Mouse (Mus musculus) hindbrain, postnatal 0 days (tissue): ENCODE data around the gene Ankrd35. TPM values are rescaled to one million over a fixed set of nuclear protein-coding genes. Genes with fewer than 3 reads are reported as not detected.
"Not testable (repeated sequence)": the region's sequence is repeated elsewhere in the genome, so short reads cannot be mapped to it uniquely, and the experiment has no call there.

Experiments
- ATAC-seq: fragments of 200-750 bp; cut with Nextera tagmentation; 2 replicates; pipeline ENCODE4 v1.8.0; 2017; ENCODE audit warnings: mild to moderate bottlenecking, moderate TSS enrichment, moderate library complexity
- DNase-seq: peaks from one replicate; pipeline ENCODE4 v3.0.0-alpha.2; 2015; ENCODE audit warnings: low spot score
- H3K27ac ChIP-seq: fragments of 300-500 bp; sonication (generic); 2 replicates; pipeline ENCODE4 v1.5.1; 2014; ENCODE audit warnings: mild to moderate bottlenecking
- H3K27me3 ChIP-seq: fragments of 300-500 bp; sonication (generic); 2 replicates; pipeline ENCODE4 v1.6.1; 2014; ENCODE audit warnings: low read length, mixed read lengths; ENCODE audit not compliant: insufficient read depth
- H3K36me3 ChIP-seq: fragments of 300-500 bp; sonication (generic); 2 replicates; pipeline ENCODE4 v1.6.1; 2014; ENCODE audit warnings: low read length, mixed read lengths; ENCODE audit not compliant: insufficient read depth
- H3K4me1 ChIP-seq: fragments of 300-500 bp; sonication (generic); 2 replicates; pipeline ENCODE4 v1.6.1; 2014; ENCODE audit warnings: antibody characterized with exemption, low read length, mixed read lengths; ENCODE audit not compliant: insufficient read depth
- H3K4me2 ChIP-seq: fragments of 300-500 bp; sonication (generic); 2 replicates; pipeline ENCODE4 v1.6.1; 2014; ENCODE audit warnings: low read depth, mild to moderate bottlenecking, low read length, moderate library complexity, mixed read lengths
- H3K4me3 ChIP-seq: fragments of 300-500 bp; sonication (generic); 2 replicates; pipeline ENCODE4 v1.5.1; 2014; ENCODE audit warnings: low read length
- H3K9ac ChIP-seq: fragments of 300-500 bp; sonication (generic); replicated peaks from 2 replicates; pipeline ENCODE4 v1.6.1; 2014; ENCODE audit warnings: mild to moderate bottlenecking, low read length, moderate library complexity, mixed read lengths
- H3K9me3 ChIP-seq: fragments of 300-500 bp; sonication (generic); 2 replicates; pipeline ENCODE4 v1.6.1; 2016; ENCODE audit warnings: low read length, mixed read lengths
- CTCF ChIP-seq: IDR thresholded peaks from 2 replicates; pipeline ENCODE4 v1.5.1; 2016; ENCODE audit warnings: antibody characterized with exemption, control low read depth, low read depth
- WGBS: fragments of 180-500 bp; shearing (Covaris S2); extraction: QIAGEN DNeasy Blood & Tissue Kit; methylation state at CpG from one replicate; pipeline ENCODE4 v1.1.7; 2014; 5-methylcytosine and 5-hydroxymethylcytosine counted together
- polyA plus RNA-seq: library from polyadenylated mRNA; unstranded; fragments of >200 nt; fragmentation: Nextera tagmentation; extraction: Ambion mirVana; gene quantifications from 2 replicates; pipeline ENCODE4 v1.2.1, GENCODE M21; 2015
- total RNA-seq: library from RNA; depleted of rRNA; stranded (reverse); fragments of >200 nt; gene quantifications from 2 replicates; pipeline ENCODE4 v1.2.3, GENCODE M21; 2014

The Ankrd35 gene
- total and polyA plus RNA-seq, 2 experiments from 2014 or later: 3.0 to 6.4 TPM

- Histone ChIP-seq H3K4me3 (peak overlapping the region; percentile 28), H3K27ac (peak overlapping the region; percentile 72; the same call in 1 of the 2 replicates), H3K9ac (peak overlapping the region; percentile 35; the same call in 1 of the 2 replicates), H3K27me3 (no peaks in the 10 kb centered on the region), H3K9me3 (no peaks in the 10 kb centered on the region), H3K4me2 (peak overlapping the region; percentile 60), H3K36me3 (no peaks in the 10 kb centered on the region), H3K4me1 (peaks cover 8% of the 10 kb centered on the region)
- 34% methylated on average over 8 of the region's 8 CpGs for WGBS
- peak; percentile 32 for DNase-seq
- ATAC-seq: peak; percentile 13; the same call in 1 of the 2 replicates
- TF ChIP-seq CTCF: no peak
These were observed 7.1 kb upstream of the Ankrd35 start for GRCm38 (mm10) chr3:96662731-96663316.

- Histone ChIP-seq H3K27ac (peak overlapping the region; percentile 72; the same call in 1 of the 2 replicates), H3K4me2 (peak overlapping the region; percentile 60), H3K9ac (peak overlapping the region; percentile 35; the same call in 1 of the 2 replicates), H3K9me3 (no peaks in the 10 kb centered on the region), H3K36me3 (no peaks in the 10 kb centered on the region), H3K27me3 (no peaks in the 10 kb centered on the region), H3K4me3 (peak overlapping the region; percentile 28), H3K4me1 (peaks cover 8% of the 10 kb centered on the region)
- peak; percentile 92 for ATAC-seq
- WGBS: 3% methylated on average over 16 of the region's 18 CpGs
- peak; percentile 90 for DNase-seq
- TF ChIP-seq CTCF: peak; percentile 84
These were observed 6.3 kb upstream of the Ankrd35 start for GRCm38 (mm10) chr3:96663432-96664239.

GRCm38 (mm10) chr3:96665732-96666363, 4.1 kb upstream of the Ankrd35 start:
- not testable (repeated sequence) for H3K9me3 ChIP-seq, ATAC-seq, DNase-seq, H3K9ac ChIP-seq, H3K27ac ChIP-seq, H3K4me3 ChIP-seq, H3K36me3 ChIP-seq, H3K4me2 ChIP-seq, H3K4me1 ChIP-seq, H3K27me3 ChIP-seq
- WGBS: 90% methylated on average over 7 of the region's 7 CpGs

- Histone ChIP-seq H3K4me1 (peaks cover 8% of the 10 kb centered on the region), H3K9ac (no peak overlapping the region), H3K9me3 (no peaks in the 10 kb centered on the region), H3K4me2 (no peak overlapping the region), H3K36me3 (no peaks in the 10 kb centered on the region), H3K27me3 (no peaks in the 10 kb centered on the region), H3K27ac (no peak overlapping the region), H3K4me3 (no peak overlapping the region)
- DNase-seq (no peak), ATAC-seq (no peak)
- TF ChIP-seq CTCF: no peak
- 94% methylated on average over 5 of the region's 5 CpGs for WGBS
These were observed 3.0 kb upstream of the Ankrd35 start for GRCm38 (mm10) chr3:96666916-96667315.

- Histone ChIP-seq H3K4me1 (peaks cover 8% of the 10 kb centered on the region), H3K4me3 (no peak overlapping the region), H3K9me3 (no peaks in the 10 kb centered on the region), H3K27ac (no peak overlapping the region), H3K4me2 (no peak overlapping the region), H3K36me3 (no peaks in the 10 kb centered on the region), H3K27me3 (no peaks in the 10 kb centered on the region), H3K9ac (no peak overlapping the region)
- 52% methylated on average over 1 of the region's 1 CpGs for WGBS
- no peak for DNase-seq
- no peak for ATAC-seq
- peak; percentile 51 for TF ChIP-seq CTCF
These were observed 2.6 kb upstream of the Ankrd35 start for GRCm38 (mm10) chr3:96667316-96667715.

GRCm38 (mm10) chr3:96668424-96669067, 1.4 kb upstream of the Ankrd35 start:
- Histone ChIP-seq H3K4me3 (no peak overlapping the region), H3K36me3 (no peaks in the 10 kb centered on the region), H3K4me2 (no peak overlapping the region), H3K9ac (no peak overlapping the region), H3K27me3 (no peaks in the 10 kb centered on the region), H3K27ac (no peak overlapping the region), H3K4me1 (peaks cover 3% of the 10 kb centered on the region; the same call in 1 of the 2 replicates), H3K9me3 (no peaks in the 10 kb centered on the region)
- WGBS: 89% methylated on average over 5 of the region's 5 CpGs
- no peak for TF ChIP-seq CTCF
- ATAC-seq (no peak), DNase-seq (no peak)
